Mouse (Mus musculus) liver, postnatal 0 days (tissue): ENCODE data around the gene Eapp.

Experiments used
- CTCF ChIP-seq: sonication (generic); IDR thresholded peaks from 2 replicates; pipeline ENCODE4 v1.5.1; 2016; ENCODE audit warnings: antibody characterized with exemption, low read depth
- EP300 ChIP-seq: IDR thresholded peaks from 2 replicates; pipeline ENCODE4 v1.6.1; 2016; ENCODE audit warnings: antibody characterized with exemption, low read depth, mild to moderate bottlenecking

DNA sequence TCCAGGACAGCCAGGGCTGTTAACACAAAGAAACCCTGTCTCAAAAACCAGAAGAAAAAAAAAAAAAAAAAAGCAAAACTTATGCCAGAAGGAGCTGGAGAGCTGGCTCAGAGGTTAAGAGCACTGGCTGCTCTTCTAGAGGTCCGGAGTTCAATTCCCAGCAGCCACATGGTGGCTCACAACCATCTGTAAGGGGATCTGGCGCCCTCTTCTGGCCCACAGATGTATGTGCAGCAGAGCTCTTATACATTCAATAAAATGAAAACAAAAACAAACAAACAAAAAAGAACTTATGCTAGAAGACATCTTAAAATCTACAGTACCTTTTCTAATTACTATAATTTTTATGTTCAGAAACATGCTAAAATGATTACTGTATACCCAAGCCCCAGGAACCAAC lies 50.8 kb downstream of the Eapp start:
- TF ChIP-seq EP300 (no peak), CTCF (peak; percentile 58)
